ENCODE assay signal across 15 mouse cellular contexts in the genomic region with DNA sequence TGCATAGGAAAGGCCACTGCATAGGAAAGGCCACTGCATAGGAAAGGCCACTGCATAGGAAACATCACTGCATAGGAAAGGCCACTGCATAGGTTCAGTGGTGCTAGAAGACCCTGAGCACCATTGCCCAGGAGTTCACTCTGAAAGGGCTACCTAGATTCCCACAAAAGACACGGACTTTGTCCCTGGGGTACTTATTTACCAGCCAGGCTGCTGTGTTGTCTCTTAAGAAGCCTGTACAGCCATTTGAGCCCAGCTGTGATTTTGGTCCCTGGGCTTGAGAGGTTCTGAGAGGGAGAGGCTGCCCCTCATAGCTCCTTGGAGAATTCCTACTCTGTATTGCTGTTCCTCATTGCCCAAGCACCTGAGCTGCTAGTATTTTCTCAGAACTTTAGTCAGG.
"Had no signal": no experiment of that assay in that cellular context is flagged by ENCODE, and none has a peak within 500 bp of the region (broad histone marks: within the 10 kb centered on the region; RNA-seq: fewer than 3 reads in every experiment).

No protein-coding gene starts in this region.

- H3K4me1 ChIP-seq: liver, embryonic 13.5 days had no signal

- H3K9ac ChIP-seq: limb, embryonic 12.5 days; liver, embryonic 13.5 days; liver, postnatal 0 days; lung, embryonic 15.5 days; neural tube, embryonic 12.5 days had no signal

- H3K27me3 ChIP-seq: limb, embryonic 12.5 days; liver, embryonic 13.5 days; lung, embryonic 15.5 days; megakaryocyte, embryonic 14.5 days; neural tube, embryonic 12.5 days had no signal

- H3K4me2 ChIP-seq: limb, embryonic 12.5 days; liver, embryonic 13.5 days; lung, embryonic 15.5 days; neural tube, embryonic 12.5 days had no signal

- H3K36me3 ChIP-seq: liver, embryonic 13.5 days; lung, embryonic 15.5 days had no signal

- ATAC-seq: liver, postnatal 0 days had no signal

- H3K27ac ChIP-seq: kidney, postnatal 0 days; limb, embryonic 12.5 days; liver, embryonic 13.5 days; lung, embryonic 15.5 days; macrophage; neural tube, embryonic 12.5 days; stomach, postnatal 0 days had no signal

- H3K9me3 ChIP-seq: limb, embryonic 12.5 days; liver, embryonic 13.5 days; lung, embryonic 15.5 days; megakaryocyte, embryonic 14.5 days; neural tube, embryonic 12.5 days had no signal

- DNase-seq: layer of hippocampus, adult 9-11 months; layer of hippocampus, postnatal 36 days; liver; liver, embryonic 13.5 days; liver, postnatal 0 days; lung, postnatal 14 days; midbrain, embryonic 14.5 days; thymus, postnatal 4 days had no signal

- H3K4me3 ChIP-seq: limb, embryonic 12.5 days; liver, embryonic 13.5 days; lung, embryonic 15.5 days; megakaryocyte, embryonic 14.5 days; neural tube, embryonic 12.5 days had no signal
